Mouse (Mus musculus) ES-Bruce4 (cell line): ENCODE measurements around the gene Polg2.

Experiments
- CTCF ChIP-seq: IDR thresholded peaks from one replicate; pipeline ENCODE4 v1.8.1; 2011; ENCODE audit warnings: low read depth, low read length
- POLR2A ChIP-seq: IDR thresholded peaks from one replicate; pipeline ENCODE4 v1.8.1; 2011; ENCODE audit warnings: low read length; ENCODE audit not compliant: insufficient read depth

- no peak for TF ChIP-seq POLR2A
- no peak for TF ChIP-seq CTCF
Measured at GRCm38 (mm10) chr11:106724176-106724915, 55.0 kb downstream of the Polg2 start.
